Mouse (Mus musculus) adrenal gland, postnatal 14 days (tissue): ENCODE measurements around the gene Lcorl. TPM values are rescaled to one million over a fixed set of nuclear protein-coding genes. Genes with fewer than 3 reads are reported as not detected.

Experiments used
- DNase-seq: peaks from one replicate; pipeline ENCODE4 v3.0.0; 2021; ENCODE audit warnings: mixed read lengths
- long read RNA-seq, 2 experiments: library from polyadenylated mRNA; stranded (forward); transcript quantifications; one replicate each; pipeline ENCODE4 v2.0.0; 2021
- total RNA-seq: library from RNA; stranded (reverse); gene quantifications from 2 replicates; pipeline ENCODE4 v1.2.3, GENCODE M21; 2021

The Lcorl gene
- 24.1 and 29.9 TPM in 2 replicates for total RNA-seq
- long read RNA-seq, experiment 1, full-length matches to known transcripts, result 5 of 8 reads
- long read RNA-seq, experiment 1, partial matches to known transcripts, result 0 of 8 reads
- long read RNA-seq, experiment 1, other reads (novel, unspliced or antisense), result 3 of 8 reads
- long read RNA-seq, experiment 2, full-length matches to known transcripts, result 1 of 1 reads
- long read RNA-seq, experiment 2, partial matches to known transcripts, result 0 of 1 reads
- long read RNA-seq, experiment 2, other reads (novel, unspliced or antisense), result 0 of 1 reads

GRCm38 (mm10) chr5:45857254-45858011 is at the start of gene Lcorl:
TSS of gene Lcorl (minus strand) at chr5:45857615.
- peak; percentile 96 for DNase-seq

- DNase-seq, result no peak
These were observed 47.3 kb upstream of the Lcorl start for GRCm38 (mm10) chr5:45904683-45905082.

- no peak for DNase-seq
These were observed 45.8 kb upstream of the Lcorl start for GRCm38 (mm10) chr5:45903246-45903645.

GRCm38 (mm10) chr5:45895362-45895761 is 37.9 kb upstream of the Lcorl start:
- no peak for DNase-seq

- DNase-seq, result no peak
These were observed 36.3 kb upstream of the Lcorl start for GRCm38 (mm10) chr5:45893696-45894095.

GRCm38 (mm10) chr5:45876328-45876727 is 18.9 kb upstream of the Lcorl start:
- DNase-seq, result no peak

- no peak for DNase-seq
These were observed 18.1 kb upstream of the Lcorl start for GRCm38 (mm10) chr5:45875472-45875871.

- no peak for DNase-seq
These were observed 17.0 kb upstream of the Lcorl start for GRCm38 (mm10) chr5:45874284-45875030.

GRCm38 (mm10) chr5:45858368-45858767 is 953 bp upstream of the Lcorl start:
- DNase-seq, result no peak

GRCm38 (mm10) chr5:45856876-45857253 is 550 bp downstream of the Lcorl start:
- DNase-seq, result no peak

- peak; percentile 78 for DNase-seq
These were observed 1.1 kb downstream of the Lcorl start for GRCm38 (mm10) chr5:45856303-45856821.

GRCm38 (mm10) chr5:45855526-45856302 is 1.7 kb downstream of the Lcorl start:
- DNase-seq, result peak; percentile 67

- no peak for DNase-seq
These were observed 12.7 kb downstream of the Lcorl start for GRCm38 (mm10) chr5:45844723-45845122.

- DNase-seq, result no peak
These were observed 22.3 kb downstream of the Lcorl start for GRCm38 (mm10) chr5:45835131-45835530.

GRCm38 (mm10) chr5:45811527-45811926 is 45.9 kb downstream of the Lcorl start:
- DNase-seq, result no peak

GRCm38 (mm10) chr5:45791864-45792263 is 65.6 kb downstream of the Lcorl start:
- DNase-seq, result no peak

- no peak for DNase-seq
These were observed 67.2 kb downstream of the Lcorl start for GRCm38 (mm10) chr5:45790221-45790620.

- no peak for DNase-seq
These were observed 99.8 kb downstream of the Lcorl start for GRCm38 (mm10) chr5:45757502-45758121.

- no peak for DNase-seq
These were observed 119.5 kb downstream of the Lcorl start for GRCm38 (mm10) chr5:45737911-45738310.

GRCm38 (mm10) chr5:45733751-45734150 is 123.7 kb downstream of the Lcorl start:
- no peak for DNase-seq

GRCm38 (mm10) chr5:45718848-45719488 is 138.4 kb downstream of the Lcorl start:
- no peak for DNase-seq
